Mouse (Mus musculus): ENCODE measurements around the gene Gbp9. TPM values are rescaled to one million over a fixed set of nuclear protein-coding genes. Genes with fewer than 3 reads are reported as not detected.
A peak's percentile ranks its signal among the peaks of the same experiment; 100 is the strongest.
"Not testable (repeated sequence)": the region's sequence is repeated elsewhere in the genome, so short reads cannot be mapped to it uniquely, and the experiment has no call there.

Gbp9 gene
- total and polyA plus RNA-seq, 2 experiments = 1.7 to 6.8 TPM

GRCm38 (mm10) chr5:105105689-105106088 is 33.6 kb downstream of the Gbp9 start:
- H3K9ac ChIP-seq (ENCODE audit: low read depth, low read length); H3K4me3 ChIP-seq (ENCODE audit: insufficient read depth, low read depth, low read length); H3K27me3 ChIP-seq (ENCODE audit: control insufficient read depth, insufficient read depth, low read length); H3K27ac ChIP-seq (replicated peaks; ENCODE audit: insufficient read depth, low read depth, low read length); H3K36me3 ChIP-seq (ENCODE audit: control insufficient read depth, insufficient read depth, low read length); H3K79me2 ChIP-seq (ENCODE audit: control insufficient read depth, insufficient read depth, low read length); H3K4me1 ChIP-seq (ENCODE audit: control insufficient read depth, insufficient read depth, low read length); DNase-seq (ENCODE audit: extremely low read depth, low read depth, low spot score): not testable (repeated sequence)
- 79% methylated on average over 2 of the region's 2 CpGs for WGBS

GRCm38 (mm10) chr5:105081900-105082299 is 57.4 kb downstream of the Gbp9 start:
- no peaks in the 10 kb centered on the region for H3K79me2 ChIP-seq (ENCODE audit: control insufficient read depth, insufficient read depth, low read length)
- H3K9ac ChIP-seq (ENCODE audit: low read depth, low read length) = no peak overlapping the region
- no peak for DNase-seq (ENCODE audit: extremely low read depth, low read depth, low spot score)
- peaks cover 3% of the 10 kb centered on the region for H3K36me3 ChIP-seq (ENCODE audit: control insufficient read depth, insufficient read depth, low read length)
- TF ChIP-seq CTCF (IDR thresholded peaks at IDR 0.05; ENCODE audit: low read depth, low read length) (no peak), POLR2A (IDR thresholded peaks at IDR 0.05; ENCODE audit: extremely low read depth, insufficient read depth, low read length) (no peak)
- H3K27ac ChIP-seq (replicated peaks; ENCODE audit: insufficient read depth, low read depth, low read length) = no peak overlapping the region
- no peaks in the 10 kb centered on the region for H3K27me3 ChIP-seq (ENCODE audit: control insufficient read depth, insufficient read depth, low read length)
- H3K4me3 ChIP-seq (ENCODE audit: insufficient read depth, low read depth, low read length) = no peak overlapping the region
- H3K4me1 ChIP-seq (ENCODE audit: control insufficient read depth, insufficient read depth, low read length) = no peaks in the 10 kb centered on the region

- H3K36me3 ChIP-seq (ENCODE audit: control insufficient read depth, insufficient read depth, low read length); H3K4me3 ChIP-seq (ENCODE audit: insufficient read depth, low read depth, low read length); H3K27me3 ChIP-seq (ENCODE audit: control insufficient read depth, insufficient read depth, low read length); H3K27ac ChIP-seq (replicated peaks; ENCODE audit: insufficient read depth, low read depth, low read length); H3K79me2 ChIP-seq (ENCODE audit: control insufficient read depth, insufficient read depth, low read length); DNase-seq (ENCODE audit: extremely low read depth, low read depth, low spot score); H3K4me1 ChIP-seq (ENCODE audit: control insufficient read depth, insufficient read depth, low read length); H3K9ac ChIP-seq (ENCODE audit: low read depth, low read length): not testable (repeated sequence)
Observed at GRCm38 (mm10) chr5:105068356-105068755, 71.0 kb downstream of the Gbp9 start.

GRCm38 (mm10) chr5:105064443-105064842 is 74.9 kb downstream of the Gbp9 start:
- not testable (repeated sequence) for H3K79me2 ChIP-seq (ENCODE audit: control insufficient read depth, insufficient read depth, low read length); DNase-seq (ENCODE audit: extremely low read depth, low read depth, low spot score); H3K4me3 ChIP-seq (ENCODE audit: insufficient read depth, low read depth, low read length); H3K27ac ChIP-seq (replicated peaks; ENCODE audit: insufficient read depth, low read depth, low read length); H3K9ac ChIP-seq (ENCODE audit: low read depth, low read length); H3K27me3 ChIP-seq (ENCODE audit: control insufficient read depth, insufficient read depth, low read length); H3K36me3 ChIP-seq (ENCODE audit: control insufficient read depth, insufficient read depth, low read length); H3K4me1 ChIP-seq (ENCODE audit: control insufficient read depth, insufficient read depth, low read length)
- WGBS = 77% methylated on average over 2 of the region's 2 CpGs

- Histone ChIP-seq H3K4me3 (ENCODE audit: insufficient read depth, low read depth, low read length) (no peak overlapping the region), H3K79me2 (ENCODE audit: control insufficient read depth, insufficient read depth, low read length) (no peaks in the 10 kb centered on the region), H3K9ac (ENCODE audit: low read depth, low read length) (no peak overlapping the region), H3K4me1 (ENCODE audit: control insufficient read depth, insufficient read depth, low read length) (no peaks in the 10 kb centered on the region), H3K27me3 (ENCODE audit: control insufficient read depth, insufficient read depth, low read length) (no peaks in the 10 kb centered on the region), H3K27ac (replicated peaks; ENCODE audit: insufficient read depth, low read depth, low read length) (no peak overlapping the region), H3K36me3 (ENCODE audit: control insufficient read depth, insufficient read depth, low read length) (no peaks in the 10 kb centered on the region)
- TF ChIP-seq POLR2A (IDR thresholded peaks at IDR 0.05; ENCODE audit: extremely low read depth, insufficient read depth, low read length) (no peak), CTCF (IDR thresholded peaks at IDR 0.05; ENCODE audit: low read depth, low read length) (no peak)
- WGBS = 88% methylated on average over 1 of the region's 1 CpGs
- no peak for DNase-seq (ENCODE audit: extremely low read depth, low read depth, low spot score)
Observed at GRCm38 (mm10) chr5:105063321-105063720, 76.0 kb downstream of the Gbp9 start.

- H3K79me2 ChIP-seq (ENCODE audit: control insufficient read depth, insufficient read depth, low read length); H3K9ac ChIP-seq (ENCODE audit: low read depth, low read length); H3K27me3 ChIP-seq (ENCODE audit: control insufficient read depth, insufficient read depth, low read length); H3K4me3 ChIP-seq (ENCODE audit: insufficient read depth, low read depth, low read length); H3K27ac ChIP-seq (replicated peaks; ENCODE audit: insufficient read depth, low read depth, low read length); H3K36me3 ChIP-seq (ENCODE audit: control insufficient read depth, insufficient read depth, low read length); H3K4me1 ChIP-seq (ENCODE audit: control insufficient read depth, insufficient read depth, low read length): not testable (repeated sequence)
- DNase-seq (ENCODE audit: extremely low read depth, low read depth, low spot score) = peak; percentile 33
- WGBS = 37% methylated on average over 2 of the region's 2 CpGs
Observed at GRCm38 (mm10) chr5:105062403-105062802, 76.9 kb downstream of the Gbp9 start.

- no peaks in the 10 kb centered on the region for H3K4me1 ChIP-seq (ENCODE audit: control insufficient read depth, insufficient read depth, low read length)
- 97% methylated on average over 2 of the region's 2 CpGs for WGBS
- TF ChIP-seq CTCF (IDR thresholded peaks at IDR 0.05; ENCODE audit: low read depth, low read length) (no peak), POLR2A (IDR thresholded peaks at IDR 0.05; ENCODE audit: extremely low read depth, insufficient read depth, low read length) (no peak)
- H3K4me3 ChIP-seq (ENCODE audit: insufficient read depth, low read depth, low read length) = no peak overlapping the region
- H3K79me2 ChIP-seq (ENCODE audit: control insufficient read depth, insufficient read depth, low read length) = no peaks in the 10 kb centered on the region
- H3K27ac ChIP-seq (replicated peaks; ENCODE audit: insufficient read depth, low read depth, low read length) = no peak overlapping the region
- no peaks in the 10 kb centered on the region for H3K27me3 ChIP-seq (ENCODE audit: control insufficient read depth, insufficient read depth, low read length)
- no peak for DNase-seq (ENCODE audit: extremely low read depth, low read depth, low spot score)
- no peak overlapping the region for H3K9ac ChIP-seq (ENCODE audit: low read depth, low read length)
- H3K36me3 ChIP-seq (ENCODE audit: control insufficient read depth, insufficient read depth, low read length) = no peaks in the 10 kb centered on the region
Observed at GRCm38 (mm10) chr5:105060224-105060623, 79.1 kb downstream of the Gbp9 start.
